Mouse (Mus musculus): ENCODE data around the gene Wdr74. TPM values are rescaled to one million over a fixed set of nuclear protein-coding genes. Genes with fewer than 3 reads are reported as not detected.
A peak's percentile ranks its signal among the peaks of the same experiment; 100 is the strongest.
"Not testable (repeated sequence)": the region's sequence is repeated elsewhere in the genome, so short reads cannot be mapped to it uniquely, and the experiment has no call there.

Wdr74 gene
- polyA plus RNA-seq, 1 experiment from 2014 or later: 53.5 TPM

GRCm38 (mm10) chr19:8722559-8722906 lies 13.1 kb upstream of the Wdr74 start:
- Histone ChIP-seq H3K4me3 (ENCODE audit: low read length) (peak overlapping the region; percentile 76), H3K27ac (ENCODE audit: low read length) (peak overlapping the region; percentile 94), H3K4me2 (ENCODE audit: low read depth, low read length) (peak overlapping the region; percentile 74), H3K9me3 (replicated peaks; ENCODE audit: control insufficient read depth, low read length) (no peaks in the 10 kb centered on the region), H3K36me3 (ENCODE audit: control insufficient read depth, insufficient read depth) (peaks cover 27% of the 10 kb centered on the region), H3K27me3 (ENCODE audit: control insufficient read depth, insufficient read depth, low read length) (no peaks in the 10 kb centered on the region), H3K9ac (ENCODE audit: low read length) (peak overlapping the region; percentile 87), H3K4me1 (ENCODE audit: control insufficient read depth, insufficient read depth, low read length) (peaks cover 23% of the 10 kb centered on the region)
- WGBS: under 1% methylated on average over 5 of the region's 5 CpGs
- ATAC-seq (replicated peaks; ENCODE audit: extremely low read depth, insufficient read depth, low FRiP score): no peak

GRCm38 (mm10) chr19:8722907-8723573 lies 12.6 kb upstream of the Wdr74 start, which contains the start of gene Slc3a2:
TSS of gene Slc3a2 (minus strand) at chr19:8723369.
- Histone ChIP-seq H3K27me3 (ENCODE audit: control insufficient read depth, insufficient read depth, low read length) (no peaks in the 10 kb centered on the region), H3K9ac (ENCODE audit: low read length) (peak within 1 kb of the TSS; percentile 87), H3K4me3 (ENCODE audit: low read length) (peak within 1 kb of the TSS; percentile 76), H3K9me3 (replicated peaks; ENCODE audit: control insufficient read depth, low read length) (no peaks in the 10 kb centered on the region), H3K4me2 (ENCODE audit: low read depth, low read length) (peak within 1 kb of the TSS; percentile 80), H3K36me3 (ENCODE audit: control insufficient read depth, insufficient read depth) (peaks cover 27% of the 10 kb centered on the region), H3K27ac (ENCODE audit: low read length) (peak within 1 kb of the TSS; percentile 94), H3K4me1 (ENCODE audit: control insufficient read depth, insufficient read depth, low read length) (peaks cover 23% of the 10 kb centered on the region)
- peak; percentile 98 for ATAC-seq (replicated peaks; ENCODE audit: extremely low read depth, insufficient read depth, low FRiP score)
- whole genome bisulfite sequencing: under 1% methylated on average over 50 of the region's 50 CpGs

DNA sequence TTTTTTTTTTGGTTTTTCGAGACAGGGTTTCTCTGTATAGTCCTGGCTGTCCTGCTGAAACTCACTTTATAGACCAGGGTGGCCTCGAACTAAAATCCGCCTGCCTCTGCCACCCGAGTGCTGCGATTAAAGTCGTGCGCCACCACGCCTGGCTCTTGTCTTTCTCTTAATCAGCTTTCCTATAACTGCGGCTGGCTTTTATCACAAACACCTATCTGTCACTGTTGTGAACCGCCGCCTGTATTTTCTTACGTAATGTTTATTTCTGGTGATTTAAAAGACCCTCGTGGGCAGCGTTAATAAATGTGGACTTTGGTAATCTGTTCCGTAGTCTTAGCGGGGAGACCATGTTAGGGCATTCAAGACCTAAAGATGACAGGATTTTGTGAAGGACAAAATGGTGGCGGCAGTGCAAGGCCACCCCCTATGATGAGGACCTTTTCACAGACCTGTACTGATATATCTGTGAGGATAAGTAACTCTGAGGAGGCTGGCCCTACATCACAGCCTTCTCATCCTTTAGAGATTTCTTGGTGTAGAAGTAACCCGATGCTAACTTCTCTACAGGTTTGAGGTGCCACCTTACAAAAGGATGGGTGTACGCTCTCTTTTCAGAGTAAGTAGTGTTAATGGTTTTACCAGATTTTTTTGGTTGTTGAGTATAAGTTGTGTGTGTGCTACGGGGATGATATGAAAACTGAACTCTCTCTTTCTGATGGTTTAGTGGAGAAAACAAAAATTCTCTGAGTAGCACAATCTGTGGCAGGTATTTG lies 11.9 kb upstream of the Wdr74 start:
- ATAC-seq (replicated peaks; ENCODE audit: extremely low read depth, insufficient read depth, low FRiP score): no peak
- WGBS: 0% methylated on average over 20 of the region's 20 CpGs
- H3K4me1 ChIP-seq (ENCODE audit: control insufficient read depth, insufficient read depth, low read length): peaks cover 23% of the 10 kb centered on the region
- no peaks in the 10 kb centered on the region for H3K9me3 ChIP-seq (replicated peaks; ENCODE audit: control insufficient read depth, low read length)
- H3K4me2 ChIP-seq (ENCODE audit: low read depth, low read length): peak overlapping the region; percentile 80
- H3K36me3 ChIP-seq (ENCODE audit: control insufficient read depth, insufficient read depth): peaks cover 27% of the 10 kb centered on the region
- peak overlapping the region; percentile 87 for H3K9ac ChIP-seq (ENCODE audit: low read length)
- H3K27me3 ChIP-seq (ENCODE audit: control insufficient read depth, insufficient read depth, low read length): no peaks in the 10 kb centered on the region
- H3K27ac ChIP-seq (ENCODE audit: low read length): peak overlapping the region; percentile 90
- H3K4me3 ChIP-seq (ENCODE audit: low read length): peak overlapping the region; percentile 76

DNA sequence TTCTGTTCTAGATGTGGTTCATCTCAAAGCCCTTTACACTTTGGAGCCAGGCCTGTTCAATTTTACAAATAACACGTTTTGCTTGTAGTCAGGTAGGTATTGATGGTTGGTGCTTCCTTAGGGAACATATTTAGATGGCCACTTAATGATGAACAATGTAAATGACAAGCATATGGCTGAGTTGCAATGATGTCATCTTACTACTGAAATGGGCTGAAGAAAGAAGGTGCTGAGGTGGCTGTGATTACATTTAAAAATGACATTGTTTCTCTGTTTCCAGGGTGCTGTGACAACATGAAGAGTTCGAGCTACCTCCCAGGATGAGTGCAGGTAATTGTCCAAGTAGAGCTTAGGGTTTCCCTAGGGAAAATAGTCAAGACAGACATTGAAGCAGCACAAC lies 11.2 kb upstream of the Wdr74 start:
- peaks cover 27% of the 10 kb centered on the region for H3K36me3 ChIP-seq (ENCODE audit: control insufficient read depth, insufficient read depth)
- H3K27me3 ChIP-seq (ENCODE audit: control insufficient read depth, insufficient read depth, low read length): no peaks in the 10 kb centered on the region
- peaks cover 23% of the 10 kb centered on the region for H3K4me1 ChIP-seq (ENCODE audit: control insufficient read depth, insufficient read depth, low read length)
- 0% methylated on average over 2 of the region's 2 CpGs for whole genome bisulfite sequencing
- H3K4me3 ChIP-seq (ENCODE audit: low read length): peak overlapping the region; percentile 76
- H3K9me3 ChIP-seq (replicated peaks; ENCODE audit: control insufficient read depth, low read length): no peaks in the 10 kb centered on the region
- H3K9ac ChIP-seq (ENCODE audit: low read length): peak overlapping the region; percentile 87
- ATAC-seq (replicated peaks; ENCODE audit: extremely low read depth, insufficient read depth, low FRiP score): no peak
- H3K4me2 ChIP-seq (ENCODE audit: low read depth, low read length): peak overlapping the region; percentile 80
- peak overlapping the region; percentile 90; the same call in 1 of the 2 replicates for H3K27ac ChIP-seq (ENCODE audit: low read length)

DNA sequence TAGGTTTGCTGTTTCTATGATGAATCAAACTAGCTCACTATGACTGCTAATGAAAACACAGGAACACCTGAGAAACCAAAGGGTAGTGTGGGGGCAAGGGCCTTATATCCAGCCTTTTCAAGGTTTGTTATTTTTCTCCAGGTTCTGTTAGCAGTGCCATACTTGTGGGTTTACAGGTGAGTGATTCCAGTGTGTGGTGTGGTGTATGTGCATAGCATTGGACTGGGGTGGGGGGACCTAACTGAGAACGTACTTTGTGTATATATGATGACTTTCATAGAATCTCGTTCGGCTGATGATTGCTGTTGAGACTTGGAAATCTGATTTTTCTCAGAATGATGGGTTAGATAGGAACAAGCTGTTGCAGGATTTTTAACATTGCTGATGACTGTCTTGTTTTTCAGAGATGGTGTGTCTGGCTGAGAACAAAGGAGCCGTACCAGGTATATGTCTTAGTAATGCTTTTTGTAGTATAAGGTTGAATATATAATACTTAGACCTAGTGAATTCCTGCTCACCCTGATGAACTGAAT lies 10.5 kb upstream of the Wdr74 start:
- H3K36me3 ChIP-seq (ENCODE audit: control insufficient read depth, insufficient read depth): peaks cover 27% of the 10 kb centered on the region
- peaks cover 23% of the 10 kb centered on the region for H3K4me1 ChIP-seq (ENCODE audit: control insufficient read depth, insufficient read depth, low read length)
- ATAC-seq (replicated peaks; ENCODE audit: extremely low read depth, insufficient read depth, low FRiP score): no peak
- WGBS: 55% methylated on average over 4 of the region's 4 CpGs
- peak overlapping the region; percentile 76 for H3K4me3 ChIP-seq (ENCODE audit: low read length)
- no peak overlapping the region for H3K27ac ChIP-seq (ENCODE audit: low read length)
- H3K4me2 ChIP-seq (ENCODE audit: low read depth, low read length): peak overlapping the region; percentile 80
- H3K27me3 ChIP-seq (ENCODE audit: control insufficient read depth, insufficient read depth, low read length): no peaks in the 10 kb centered on the region
- H3K9me3 ChIP-seq (replicated peaks; ENCODE audit: control insufficient read depth, low read length): no peaks in the 10 kb centered on the region
- H3K9ac ChIP-seq (ENCODE audit: low read length): peak overlapping the region; percentile 87

DNA sequence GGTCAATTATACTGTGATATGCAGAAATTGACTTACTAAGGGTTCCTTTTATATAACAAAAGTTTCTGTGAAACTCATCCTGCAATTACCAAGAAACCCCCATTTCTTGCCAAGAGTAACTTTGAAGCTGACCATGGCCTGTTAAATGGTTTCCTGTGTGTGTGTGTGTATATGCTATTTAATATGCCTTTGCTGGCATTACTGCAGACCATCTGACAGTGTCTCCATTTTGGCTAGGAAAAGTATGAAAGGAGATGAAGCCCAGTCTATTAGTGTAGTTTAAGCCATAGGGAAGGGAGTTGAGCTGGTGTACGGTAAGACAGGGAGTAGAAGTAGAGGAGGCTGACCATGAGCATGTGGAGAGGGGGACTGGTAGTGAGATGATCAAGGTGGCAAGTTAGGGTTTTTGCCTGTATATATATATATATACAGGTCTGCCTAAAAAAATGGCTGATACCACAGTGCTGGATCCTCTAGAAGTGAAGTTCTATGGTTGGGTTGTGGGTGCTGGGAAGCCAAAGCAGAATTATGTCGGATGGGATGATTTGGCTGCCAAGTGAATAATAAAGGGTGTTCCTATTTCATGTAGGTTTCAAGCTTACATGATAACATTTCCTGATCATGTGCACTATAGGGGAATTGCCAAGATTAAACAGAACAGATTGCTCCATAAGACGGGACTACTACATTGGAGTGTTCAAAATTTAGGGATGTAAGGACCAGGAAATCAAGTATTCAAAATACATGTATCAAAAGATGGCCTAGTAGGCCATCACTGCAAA lies 8.8 kb upstream of the Wdr74 start:
- no peak overlapping the region for H3K4me2 ChIP-seq (ENCODE audit: low read depth, low read length)
- no peak for ATAC-seq (replicated peaks; ENCODE audit: extremely low read depth, insufficient read depth, low FRiP score)
- H3K9ac ChIP-seq (ENCODE audit: low read length): no peak overlapping the region
- H3K4me3 ChIP-seq (ENCODE audit: low read length): no peak overlapping the region
- H3K36me3 ChIP-seq (ENCODE audit: control insufficient read depth, insufficient read depth): peaks cover 27% of the 10 kb centered on the region
- 31% methylated on average over 3 of the region's 3 CpGs for WGBS
- H3K9me3 ChIP-seq (replicated peaks; ENCODE audit: control insufficient read depth, low read length): no peaks in the 10 kb centered on the region
- no peaks in the 10 kb centered on the region for H3K27me3 ChIP-seq (ENCODE audit: control insufficient read depth, insufficient read depth, low read length)
- peaks cover 23% of the 10 kb centered on the region for H3K4me1 ChIP-seq (ENCODE audit: control insufficient read depth, insufficient read depth, low read length)
- no peak overlapping the region for H3K27ac ChIP-seq (ENCODE audit: low read length)

- Histone ChIP-seq H3K9ac (ENCODE audit: low read length) (no peak overlapping the region), H3K27ac (ENCODE audit: low read length) (no peak overlapping the region)
- no peak for ATAC-seq (replicated peaks; ENCODE audit: extremely low read depth, insufficient read depth, low FRiP score)
These were observed 8.0 kb upstream of the Wdr74 start for GRCm38 (mm10) chr19:8727495-8728114.

DNA sequence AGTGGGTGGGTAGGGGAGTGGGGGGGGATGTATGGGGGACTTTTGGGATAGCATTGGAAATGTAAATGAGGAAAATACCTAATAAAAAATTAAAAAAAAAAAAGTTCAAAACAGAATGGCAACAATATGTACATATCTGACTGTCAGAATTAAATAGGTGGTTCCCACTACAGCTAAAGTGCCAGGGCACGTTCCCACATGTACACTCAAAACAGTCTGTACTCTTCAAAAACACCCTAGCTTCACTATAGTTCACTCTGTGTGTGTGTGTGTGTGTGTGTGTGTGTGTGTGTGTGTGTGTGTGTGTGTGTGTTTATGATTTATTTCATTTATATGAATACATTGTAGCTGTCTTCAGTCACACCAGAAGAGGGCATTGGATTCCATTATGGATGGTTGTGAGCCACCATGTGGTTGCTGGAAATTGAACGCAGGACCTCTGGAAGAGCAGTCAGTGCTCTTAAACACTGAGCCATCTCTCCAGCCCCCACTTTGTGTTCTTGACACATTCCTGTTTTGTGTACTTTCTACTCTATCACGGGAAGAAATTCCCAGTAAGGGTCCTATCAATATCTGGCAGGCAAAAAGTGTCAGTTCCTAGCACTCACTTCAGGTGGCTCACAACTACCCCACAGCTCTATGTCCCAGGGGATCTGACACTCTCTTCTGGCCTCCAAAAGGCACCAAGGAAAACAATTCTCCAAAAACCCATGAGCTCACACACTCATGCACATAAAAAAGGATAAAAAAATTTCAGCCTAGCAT lies 7.1 kb upstream of the Wdr74 start:
- H3K4me1 ChIP-seq (ENCODE audit: control insufficient read depth, insufficient read depth, low read length): peaks cover 17% of the 10 kb centered on the region
- H3K4me3 ChIP-seq (ENCODE audit: low read length); ATAC-seq (replicated peaks; ENCODE audit: extremely low read depth, insufficient read depth, low FRiP score); H3K27me3 ChIP-seq (ENCODE audit: control insufficient read depth, insufficient read depth, low read length); H3K27ac ChIP-seq (ENCODE audit: low read length); H3K4me2 ChIP-seq (ENCODE audit: low read depth, low read length); H3K9ac ChIP-seq (ENCODE audit: low read length); H3K9me3 ChIP-seq (replicated peaks; ENCODE audit: control insufficient read depth, low read length): not testable (repeated sequence)
- 37% methylated on average over 3 of the region's 3 CpGs for WGBS
- H3K36me3 ChIP-seq (ENCODE audit: control insufficient read depth, insufficient read depth): peaks cover 27% of the 10 kb centered on the region

More at GRCm38 (mm10) chr19:8727495-8728114, 8.0 kb upstream of the Wdr74 start:
- no peaks in the 10 kb centered on the region for H3K27me3 ChIP-seq (ENCODE audit: control insufficient read depth, insufficient read depth, low read length)
- H3K36me3 ChIP-seq (ENCODE audit: control insufficient read depth, insufficient read depth): peaks cover 27% of the 10 kb centered on the region
- H3K4me3 ChIP-seq (ENCODE audit: low read length): no peak overlapping the region
- H3K4me1 ChIP-seq (ENCODE audit: control insufficient read depth, insufficient read depth, low read length): peaks cover 17% of the 10 kb centered on the region
- H3K9me3 ChIP-seq (replicated peaks; ENCODE audit: control insufficient read depth, low read length): no peaks in the 10 kb centered on the region
- H3K4me2 ChIP-seq (ENCODE audit: low read depth, low read length): no peak overlapping the region
- WGBS: 25% methylated on average over 5 of the region's 5 CpGs

Measured in heart, embryonic 16.5 days (tissue).